Mouse (Mus musculus): ENCODE data around the gene Plch1.

DNA sequence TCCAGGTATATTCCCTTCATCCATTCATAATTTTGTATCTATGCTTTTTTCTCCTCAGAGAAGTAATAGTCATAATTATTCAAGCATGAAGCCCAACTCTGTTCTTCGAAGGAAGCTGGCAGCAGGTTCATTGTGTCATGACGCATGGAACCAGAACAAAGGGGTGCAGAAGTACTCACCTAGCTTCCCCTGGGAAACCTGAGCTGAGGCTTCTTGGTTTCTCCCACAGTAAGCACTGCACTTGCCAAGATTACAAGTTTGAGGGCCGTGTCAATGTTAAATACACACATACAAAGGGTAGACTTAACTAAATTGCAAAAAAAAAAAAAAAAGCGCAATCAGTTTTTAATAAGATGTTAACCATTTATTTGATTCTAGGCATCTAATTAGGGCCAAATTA, 3.0 kb downstream of the Plch1 start:
- TF ChIP-seq POLR2A (IDR thresholded peaks at IDR 0.05; ENCODE audit: low read depth, low read length) (no peak), CTCF (IDR thresholded peaks at IDR 0.05; ENCODE audit: borderline replicate concordance, insufficient read depth, low read length) (no peak)

Measured in embryonic fibroblast, embryonic 13.5 days (primary cell).